Mouse (Mus musculus): ENCODE data around the gene Adap2.

- TF ChIP-seq GABPA (IDR thresholded peaks at IDR 0.05; ENCODE audit: insufficient replicate concordance, low read depth, low read length) (no peak), POLR2A (IDR thresholded peaks at IDR 0.05; ENCODE audit: low read depth, low read length) (no peak), ZC3H11A (IDR thresholded peaks at IDR 0.05; ENCODE audit: low read depth, low read length) (no peak), E2F4 (IDR thresholded peaks at IDR 0.05; ENCODE audit: insufficient replicate concordance, low read depth, low read length) (no peak), MAX (IDR thresholded peaks at IDR 0.05; ENCODE audit: low read length) (no peak), USF2 (conservative IDR thresholded peaks at IDR 0.05; ENCODE audit: low read depth, low read length) (no peak), CTCF (conservative IDR thresholded peaks at IDR 0.05 in 1 of 2, IDR thresholded peaks at IDR 0.05 in 1 of 2; ENCODE audit: low read depth in 2 of 2, low read length in 2 of 2) (no peak; a peak in 1 of 4 replicates), ETS1 (conservative IDR thresholded peaks at IDR 0.05; ENCODE audit: low read depth, low read length) (no peak), ZMIZ1 (IDR thresholded peaks at IDR 0.05; ENCODE audit: low read depth, low read length) (no peak), EP300 (IDR thresholded peaks at IDR 0.05; ENCODE audit: low read length) (no peak)
These were observed 2.4 kb upstream of the Adap2 start for GRCm38 (mm10) chr11:80151541-80151940.

Measured in CH12.LX (cell line).